Mouse (Mus musculus): ENCODE data around the gene Mospd2.

GRCm38 (mm10) chrX:164901847-164902246 is 78.3 kb downstream of the Mospd2 start:
- TF ChIP-seq POLR2A (IDR thresholded peaks at IDR 0.05; ENCODE audit: borderline replicate concordance, extremely low read depth, insufficient read depth, insufficient read length, poor library complexity, severe bottlenecking) (no peak), CTCF (IDR thresholded peaks at IDR 0.05; ENCODE audit: borderline replicate concordance, extremely low read depth, insufficient read depth, insufficient read length) (no peak)

Data from brain, embryonic 14.5 days (tissue).